Mouse (Mus musculus) kidney, embryonic 16.5 days (tissue): ENCODE measurements around the gene Pla2r1. TPM values are rescaled to one million over a fixed set of nuclear protein-coding genes. Genes with fewer than 3 reads are reported as not detected.

ENCODE experiments used
- ATAC-seq: fragments of 200-750 bp; cut with Nextera tagmentation; 2 replicates; pipeline ENCODE4 v1.8.0; 2017; ENCODE audit warnings: moderate TSS enrichment; ENCODE audit not compliant: low FRiP score, low TSS enrichment
- H3K27ac ChIP-seq: fragments of 300-500 bp; sonication (generic); 2 replicates; pipeline ENCODE4 v1.5.1; 2014; ENCODE audit warnings: low read length
- H3K27me3 ChIP-seq: fragments of 300-500 bp; sonication (generic); 2 replicates; pipeline ENCODE4 v1.6.1; 2014; ENCODE audit warnings: low read length, control low read depth, mixed read lengths; ENCODE audit not compliant: insufficient read depth
- H3K36me3 ChIP-seq: fragments of 300-500 bp; sonication (generic); 2 replicates; pipeline ENCODE4 v1.6.1; 2014; ENCODE audit warnings: low read length, control low read depth, mixed read lengths; ENCODE audit not compliant: insufficient read depth
- H3K4me1 ChIP-seq: fragments of 300-500 bp; sonication (generic); 2 replicates; pipeline ENCODE4 v1.6.1; 2014; ENCODE audit warnings: low read length, control low read depth, mixed read lengths; ENCODE audit not compliant: insufficient read depth
- H3K4me2 ChIP-seq: fragments of 300-500 bp; sonication (generic); replicated peaks from 2 replicates; pipeline ENCODE4 v1.6.1; 2014; ENCODE audit warnings: low read depth, low read length
- H3K4me3 ChIP-seq: fragments of 300-500 bp; sonication (generic); 2 replicates; pipeline ENCODE4 v1.5.1; 2014; ENCODE audit warnings: mild to moderate bottlenecking, low read length
- H3K9ac ChIP-seq: fragments of 300-500 bp; sonication (generic); replicated peaks from 2 replicates; pipeline ENCODE4 v1.6.1; 2014; ENCODE audit warnings: low read length
- H3K9me3 ChIP-seq: fragments of 300-500 bp; sonication (generic); 2 replicates; pipeline ENCODE4 v1.6.1; 2016; ENCODE audit warnings: low read length, control low read depth
- WGBS: fragments of 180-500 bp; shearing (Covaris S2); extraction: QIAGEN DNeasy Blood & Tissue Kit; methylation state at CpG from one replicate; pipeline ENCODE4 v1.1.7; 2014; 5-methylcytosine and 5-hydroxymethylcytosine counted together
- polyA plus RNA-seq: library from polyadenylated mRNA; unstranded; fragments of >200 nt; fragmentation: Nextera tagmentation; extraction: Ambion mirVana; gene quantifications from 2 replicates; pipeline ENCODE4 v1.2.1, GENCODE M21; 2015

Gene Pla2r1
- polyA plus RNA-seq = 3.5 and 3.9 TPM in 2 replicates

GRCm38 (mm10) chr2:60552902-60553682, at the start of gene Pla2r1:
TSS of gene Pla2r1 (minus strand) at chr2:60553308.
- 3% methylated on average over 33 of the region's 33 CpGs for WGBS
- peak within 1 kb of the TSS; percentile 91 for H3K4me2 ChIP-seq
- no peaks in the 10 kb centered on the region for H3K36me3 ChIP-seq
- ATAC-seq = peak; percentile 91
- H3K9me3 ChIP-seq = no peaks in the 10 kb centered on the region
- peak within 1 kb of the TSS; percentile 62 for H3K9ac ChIP-seq
- H3K27me3 ChIP-seq = no peaks in the 10 kb centered on the region
- H3K4me1 ChIP-seq = peaks cover 15% of the 10 kb centered on the region
- H3K27ac ChIP-seq = no peak within 1 kb of the TSS
- peak within 1 kb of the TSS; percentile 53 for H3K4me3 ChIP-seq

- no peak for ATAC-seq
- Histone ChIP-seq H3K4me1 (no peaks in the 10 kb centered on the region), H3K4me3 (no peak overlapping the region), H3K9ac (no peak overlapping the region), H3K36me3 (no peaks in the 10 kb centered on the region), H3K4me2 (no peak overlapping the region), H3K9me3 (no peaks in the 10 kb centered on the region), H3K27ac (no peak overlapping the region), H3K27me3 (no peaks in the 10 kb centered on the region)
- 76% methylated on average over 2 of the region's 2 CpGs for WGBS
These were observed 48.2 kb upstream of the Pla2r1 start for GRCm38 (mm10) chr2:60601326-60601725.

- 0 out of 2 replicates have a peak, but pooled peaks have one; percentile 19 for ATAC-seq
- Histone ChIP-seq H3K27me3 (no peaks in the 10 kb centered on the region), H3K9ac (no peak overlapping the region), H3K9me3 (no peaks in the 10 kb centered on the region), H3K4me1 (no peaks in the 10 kb centered on the region), H3K27ac (no peak overlapping the region), H3K36me3 (no peaks in the 10 kb centered on the region), H3K4me3 (no peak overlapping the region), H3K4me2 (no peak overlapping the region)
- 85% methylated on average over 2 of the region's 2 CpGs for WGBS
These were observed 47.8 kb upstream of the Pla2r1 start for GRCm38 (mm10) chr2:60600863-60601262.

GRCm38 (mm10) chr2:60583416-60583815, 30.3 kb upstream of the Pla2r1 start:
- 87% methylated on average over 4 of the region's 4 CpGs for WGBS
- no peak overlapping the region for H3K4me3 ChIP-seq
- no peaks in the 10 kb centered on the region for H3K9me3 ChIP-seq
- ATAC-seq = no peak
- no peak overlapping the region for H3K27ac ChIP-seq
- no peak overlapping the region for H3K9ac ChIP-seq
- no peaks in the 10 kb centered on the region for H3K36me3 ChIP-seq
- H3K4me1 ChIP-seq = no peaks in the 10 kb centered on the region
- H3K27me3 ChIP-seq = no peaks in the 10 kb centered on the region
- H3K4me2 ChIP-seq = no peak overlapping the region

- H3K4me3 ChIP-seq = no peak overlapping the region
- no peak overlapping the region for H3K9ac ChIP-seq
- no peak for ATAC-seq
- H3K4me1 ChIP-seq = peaks cover 15% of the 10 kb centered on the region
- H3K27me3 ChIP-seq = no peaks in the 10 kb centered on the region
- H3K27ac ChIP-seq = no peak overlapping the region
- no peaks in the 10 kb centered on the region for H3K9me3 ChIP-seq
- 74% methylated on average over 4 of the region's 4 CpGs for WGBS
- H3K4me2 ChIP-seq = no peak overlapping the region
- H3K36me3 ChIP-seq = no peaks in the 10 kb centered on the region
These were observed 1.5 kb upstream of the Pla2r1 start for GRCm38 (mm10) chr2:60554561-60554960.

GRCm38 (mm10) chr2:60552177-60552901, 769 bp downstream of the Pla2r1 start:
- Histone ChIP-seq H3K4me2 (peak overlapping the region; percentile 91), H3K27ac (no peak overlapping the region), H3K4me1 (peaks cover 15% of the 10 kb centered on the region), H3K4me3 (peak overlapping the region; percentile 53), H3K27me3 (no peaks in the 10 kb centered on the region), H3K9me3 (no peaks in the 10 kb centered on the region), H3K9ac (peak overlapping the region; percentile 62), H3K36me3 (no peaks in the 10 kb centered on the region)
- 32% methylated on average over 21 of the region's 21 CpGs for WGBS
- peak; percentile 49; the same call in 1 of the 2 replicates for ATAC-seq

GRCm38 (mm10) chr2:60551673-60552072, 1.4 kb downstream of the Pla2r1 start:
- WGBS = 53% methylated on average over 2 of the region's 2 CpGs
- Histone ChIP-seq H3K4me1 (peaks cover 15% of the 10 kb centered on the region), H3K4me2 (no peak overlapping the region), H3K27ac (no peak overlapping the region), H3K4me3 (no peak overlapping the region), H3K9me3 (no peaks in the 10 kb centered on the region), H3K27me3 (no peaks in the 10 kb centered on the region), H3K9ac (no peak overlapping the region), H3K36me3 (no peaks in the 10 kb centered on the region)
- ATAC-seq = no peak

GRCm38 (mm10) chr2:60550521-60550920, 2.6 kb downstream of the Pla2r1 start:
- H3K4me2 ChIP-seq = no peak overlapping the region
- ATAC-seq = no peak
- H3K4me3 ChIP-seq = no peak overlapping the region
- peaks cover 15% of the 10 kb centered on the region for H3K4me1 ChIP-seq
- no peaks in the 10 kb centered on the region for H3K36me3 ChIP-seq
- no peak overlapping the region for H3K27ac ChIP-seq
- WGBS = 87% methylated on average over 8 of the region's 8 CpGs
- H3K9me3 ChIP-seq = no peaks in the 10 kb centered on the region
- no peak overlapping the region for H3K9ac ChIP-seq
- no peaks in the 10 kb centered on the region for H3K27me3 ChIP-seq

- WGBS = 96% methylated on average over 2 of the region's 2 CpGs
- ATAC-seq = no peak
- no peaks in the 10 kb centered on the region for H3K27me3 ChIP-seq
These were observed 3.3 kb downstream of the Pla2r1 start for GRCm38 (mm10) chr2:60549851-60550250.

GRCm38 (mm10) chr2:60546082-60546481, 7.0 kb downstream of the Pla2r1 start:
- Histone ChIP-seq H3K4me1 (peaks cover 16% of the 10 kb centered on the region), H3K4me3 (no peak overlapping the region), H3K9me3 (no peaks in the 10 kb centered on the region), H3K4me2 (no peak overlapping the region), H3K27ac (peak overlapping the region; percentile 52; the same call in 1 of the 2 replicates), H3K9ac (no peak overlapping the region), H3K27me3 (no peaks in the 10 kb centered on the region), H3K36me3 (no peaks in the 10 kb centered on the region)
- WGBS = 46% methylated on average over 4 of the region's 4 CpGs
- peak; percentile 61; the same call in 1 of the 2 replicates for ATAC-seq

More at GRCm38 (mm10) chr2:60549851-60550250, 3.3 kb downstream of the Pla2r1 start:
- H3K27ac ChIP-seq = no peak overlapping the region
- H3K9me3 ChIP-seq = no peaks in the 10 kb centered on the region
- H3K36me3 ChIP-seq = no peaks in the 10 kb centered on the region
- no peak overlapping the region for H3K4me2 ChIP-seq
- peaks cover 15% of the 10 kb centered on the region for H3K4me1 ChIP-seq
- no peak overlapping the region for H3K4me3 ChIP-seq
- no peak overlapping the region for H3K9ac ChIP-seq
